Mouse (Mus musculus) G1E (cell line): ENCODE results near the gene Tll1.

Experiments used
- CTCF ChIP-seq: IDR thresholded peaks from 2 replicates; pipeline ENCODE4 v1.5.1; 2012; ENCODE audit warnings: low read depth, low read length, inconsistent platforms, mixed read lengths
- GATA1 ChIP-seq: IDR thresholded peaks from 2 replicates; pipeline ENCODE4 v1.6.1; 2012; ENCODE audit warnings: borderline replicate concordance, low read length, inconsistent platforms, mixed read lengths
- GATA2 ChIP-seq: IDR thresholded peaks from 2 replicates; pipeline ENCODE4 v1.6.1; 2012; ENCODE audit warnings: low read depth, low read length, inconsistent platforms, borderline replicate concordance
- POLR2AphosphoS5 ChIP-seq: IDR thresholded peaks from 2 replicates; pipeline ENCODE4 v1.6.1; 2012; ENCODE audit warnings: low read depth, low read length, inconsistent platforms; ENCODE audit not compliant: insufficient replicate concordance
- TAL1 ChIP-seq: conservative IDR thresholded peaks from 2 replicates; pipeline ENCODE4 v1.6.1; 2012; ENCODE audit warnings: low read depth, low read length, inconsistent platforms, mixed read lengths

DNA sequence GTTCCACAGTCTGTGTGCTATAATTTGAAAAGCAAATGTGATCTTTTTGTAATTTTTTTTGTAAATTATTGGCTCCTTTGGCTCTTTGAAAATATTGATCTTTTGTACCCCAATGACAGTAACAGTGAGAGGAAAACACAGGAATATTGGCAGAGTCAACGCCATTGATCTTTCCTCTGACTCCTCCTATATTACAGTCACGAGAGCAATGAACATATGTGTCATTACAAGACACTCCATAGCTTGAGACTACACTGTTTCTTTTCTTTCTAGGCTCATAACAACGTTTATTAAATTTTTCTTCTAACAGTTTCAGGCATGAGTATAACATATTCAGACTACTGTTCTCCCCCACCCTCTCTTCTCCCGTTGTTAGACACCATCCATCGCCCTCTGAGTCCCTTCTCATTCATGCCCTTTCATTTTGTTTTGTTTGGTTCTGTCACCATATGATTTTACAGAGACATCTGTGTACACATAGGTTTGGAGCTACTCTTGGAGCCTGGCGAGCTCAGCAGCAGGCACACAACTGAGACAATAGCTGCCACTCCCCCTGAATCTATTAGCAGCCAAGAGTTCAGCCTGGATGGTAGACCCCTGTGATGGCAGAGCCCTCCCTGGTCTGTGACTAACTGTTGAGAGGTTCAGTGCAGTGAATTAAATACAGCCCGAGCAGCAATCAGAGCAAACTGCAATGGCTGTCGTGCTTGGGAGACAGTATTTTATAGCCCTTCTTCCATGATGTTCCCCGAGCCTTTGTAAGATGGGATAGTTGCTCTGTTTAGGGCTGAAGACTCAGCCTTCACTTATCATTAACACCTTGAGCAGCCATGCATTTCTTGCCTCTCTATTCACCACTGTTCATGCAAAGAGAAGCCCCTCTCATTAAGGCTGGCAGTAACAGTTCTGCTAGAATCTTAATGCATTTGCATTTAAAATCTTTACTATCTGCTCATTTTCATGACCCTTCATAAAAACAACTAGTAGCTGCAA is 52.9 kb downstream of the Tll1 start:
- TF ChIP-seq CTCF = no peak
- no peak for TF ChIP-seq GATA1
- no peak for TF ChIP-seq POLR2AphosphoS5
- TF ChIP-seq TAL1 = no peak
- TF ChIP-seq GATA2 = no peak
